Mouse (Mus musculus): ENCODE results near the gene Anxa5. TPM values are rescaled to one million over a fixed set of nuclear protein-coding genes. Genes with fewer than 3 reads are reported as not detected.
A peak's percentile ranks its signal among the peaks of the same experiment; 100 is the strongest.

Anxa5 gene
- polyA plus RNA-seq, 1 experiment from 2014 or later = 129 TPM

- DNase-seq (ENCODE audit: low spot score) = peak; percentile 82
- no peak overlapping the region for H3K4me2 ChIP-seq (ENCODE audit: low read depth, low read length)
Measured at GRCm38 (mm10) chr3:36442426-36442825, 33.3 kb downstream of the Anxa5 start.

GRCm38 (mm10) chr3:36440280-36440679 is 35.4 kb downstream of the Anxa5 start:
- H3K4me3 ChIP-seq (ENCODE audit: low read depth, low read length) = no peak overlapping the region
- WGBS = 79% methylated on average over 4 of the region's 4 CpGs
- DNase-seq (ENCODE audit: low spot score) = no peak
- no peaks in the 10 kb centered on the region for H3K36me3 ChIP-seq (replicated peaks; ENCODE audit: control insufficient read depth, insufficient read depth, low read depth, low read length)
- ATAC-seq (replicated peaks; ENCODE audit: insufficient number of reproducible peaks, low FRiP score, low TSS enrichment, low read depth) = no peak
- H3K27ac ChIP-seq (replicated peaks; ENCODE audit: low read depth, low read length) = no peak overlapping the region
- H3K4me1 ChIP-seq (ENCODE audit: control insufficient read depth, insufficient read depth, low read length) = no peaks in the 10 kb centered on the region
- H3K9me3 ChIP-seq (replicated peaks; ENCODE audit: control insufficient read depth, low read length) = no peaks in the 10 kb centered on the region
- no peaks in the 10 kb centered on the region for H3K27me3 ChIP-seq (ENCODE audit: control insufficient read depth, insufficient read depth, low read length)
- H3K4me2 ChIP-seq (ENCODE audit: low read depth, low read length) = no peak overlapping the region
- no peak overlapping the region for H3K9ac ChIP-seq (replicated peaks; ENCODE audit: low read length)

More at GRCm38 (mm10) chr3:36442426-36442825, 33.3 kb downstream of the Anxa5 start:
- Histone ChIP-seq H3K9me3 (replicated peaks; ENCODE audit: control insufficient read depth, low read length) (no peaks in the 10 kb centered on the region), H3K27ac (replicated peaks; ENCODE audit: low read depth, low read length) (no peak overlapping the region), H3K36me3 (replicated peaks; ENCODE audit: control insufficient read depth, insufficient read depth, low read depth, low read length) (no peaks in the 10 kb centered on the region), H3K27me3 (ENCODE audit: control insufficient read depth, insufficient read depth, low read length) (no peaks in the 10 kb centered on the region), H3K4me1 (ENCODE audit: control insufficient read depth, insufficient read depth, low read length) (no peaks in the 10 kb centered on the region), H3K4me3 (ENCODE audit: low read depth, low read length) (no peak overlapping the region), H3K9ac (replicated peaks; ENCODE audit: low read length) (no peak overlapping the region)
- ATAC-seq (replicated peaks; ENCODE audit: insufficient number of reproducible peaks, low FRiP score, low TSS enrichment, low read depth) = peak; percentile 73; the same call in 1 of the 2 replicates
- WGBS = 2% methylated on average over 2 of the region's 2 CpGs

GRCm38 (mm10) chr3:36430360-36430759 is 45.3 kb downstream of the Anxa5 start:
- H3K27ac ChIP-seq (replicated peaks; ENCODE audit: low read depth, low read length) = no peak overlapping the region
- H3K9ac ChIP-seq (replicated peaks; ENCODE audit: low read length) = no peak overlapping the region
- H3K4me2 ChIP-seq (ENCODE audit: low read depth, low read length) = no peak overlapping the region
- WGBS = 100% methylated on average over 1 of the region's 1 CpGs
- no peak for DNase-seq (ENCODE audit: low spot score)
- no peak overlapping the region for H3K4me3 ChIP-seq (ENCODE audit: low read depth, low read length)
- no peaks in the 10 kb centered on the region for H3K4me1 ChIP-seq (ENCODE audit: control insufficient read depth, insufficient read depth, low read length)
- no peaks in the 10 kb centered on the region for H3K36me3 ChIP-seq (replicated peaks; ENCODE audit: control insufficient read depth, insufficient read depth, low read depth, low read length)
- H3K9me3 ChIP-seq (replicated peaks; ENCODE audit: control insufficient read depth, low read length) = no peaks in the 10 kb centered on the region
- H3K27me3 ChIP-seq (ENCODE audit: control insufficient read depth, insufficient read depth, low read length) = no peaks in the 10 kb centered on the region
- no peak for ATAC-seq (replicated peaks; ENCODE audit: insufficient number of reproducible peaks, low FRiP score, low TSS enrichment, low read depth)

GRCm38 (mm10) chr3:36427386-36427785 is 48.3 kb downstream of the Anxa5 start:
- no peaks in the 10 kb centered on the region for H3K27me3 ChIP-seq (ENCODE audit: control insufficient read depth, insufficient read depth, low read length)
- no peak for ATAC-seq (replicated peaks; ENCODE audit: insufficient number of reproducible peaks, low FRiP score, low TSS enrichment, low read depth)
- H3K4me3 ChIP-seq (ENCODE audit: low read depth, low read length) = no peak overlapping the region
- H3K27ac ChIP-seq (replicated peaks; ENCODE audit: low read depth, low read length) = no peak overlapping the region
- no peaks in the 10 kb centered on the region for H3K36me3 ChIP-seq (replicated peaks; ENCODE audit: control insufficient read depth, insufficient read depth, low read depth, low read length)
- H3K9me3 ChIP-seq (replicated peaks; ENCODE audit: control insufficient read depth, low read length) = no peaks in the 10 kb centered on the region
- H3K4me2 ChIP-seq (ENCODE audit: low read depth, low read length) = no peak overlapping the region
- no peak for DNase-seq (ENCODE audit: low spot score)
- WGBS = 97% methylated on average over 8 of the region's 8 CpGs
- H3K4me1 ChIP-seq (ENCODE audit: control insufficient read depth, insufficient read depth, low read length) = no peaks in the 10 kb centered on the region
- no peak overlapping the region for H3K9ac ChIP-seq (replicated peaks; ENCODE audit: low read length)

- H3K27me3 ChIP-seq (ENCODE audit: control insufficient read depth, insufficient read depth, low read length) = no peaks in the 10 kb centered on the region
Measured at GRCm38 (mm10) chr3:36409456-36409855, 66.2 kb downstream of the Anxa5 start.

GRCm38 (mm10) chr3:36406967-36407366 is 68.7 kb downstream of the Anxa5 start:
- ATAC-seq (replicated peaks; ENCODE audit: insufficient number of reproducible peaks, low FRiP score, low TSS enrichment, low read depth) = no peak

More at GRCm38 (mm10) chr3:36409456-36409855, 66.2 kb downstream of the Anxa5 start:
- ATAC-seq (replicated peaks; ENCODE audit: insufficient number of reproducible peaks, low FRiP score, low TSS enrichment, low read depth) (no peak), DNase-seq (ENCODE audit: low spot score) (no peak)
- 83% methylated on average over 2 of the region's 2 CpGs for WGBS
- no peaks in the 10 kb centered on the region for H3K36me3 ChIP-seq (replicated peaks; ENCODE audit: control insufficient read depth, insufficient read depth, low read depth, low read length)
- H3K4me3 ChIP-seq (ENCODE audit: low read depth, low read length) = no peak overlapping the region
- no peaks in the 10 kb centered on the region for H3K9me3 ChIP-seq (replicated peaks; ENCODE audit: control insufficient read depth, low read length)
- H3K9ac ChIP-seq (replicated peaks; ENCODE audit: low read length) = no peak overlapping the region
- H3K4me2 ChIP-seq (ENCODE audit: low read depth, low read length) = no peak overlapping the region
- H3K27ac ChIP-seq (replicated peaks; ENCODE audit: low read depth, low read length) = no peak overlapping the region
- no peaks in the 10 kb centered on the region for H3K4me1 ChIP-seq (ENCODE audit: control insufficient read depth, insufficient read depth, low read length)

GRCm38 (mm10) chr3:36406340-36406739 is 69.4 kb downstream of the Anxa5 start:
- Histone ChIP-seq H3K4me2 (ENCODE audit: low read depth, low read length) (no peak overlapping the region), H3K9me3 (replicated peaks; ENCODE audit: control insufficient read depth, low read length) (no peaks in the 10 kb centered on the region), H3K4me1 (ENCODE audit: control insufficient read depth, insufficient read depth, low read length) (no peaks in the 10 kb centered on the region), H3K4me3 (ENCODE audit: low read depth, low read length) (no peak overlapping the region), H3K36me3 (replicated peaks; ENCODE audit: control insufficient read depth, insufficient read depth, low read depth, low read length) (no peaks in the 10 kb centered on the region), H3K9ac (replicated peaks; ENCODE audit: low read length) (no peak overlapping the region), H3K27me3 (ENCODE audit: control insufficient read depth, insufficient read depth, low read length) (no peaks in the 10 kb centered on the region), H3K27ac (replicated peaks; ENCODE audit: low read depth, low read length) (no peak overlapping the region)
- ATAC-seq (replicated peaks; ENCODE audit: insufficient number of reproducible peaks, low FRiP score, low TSS enrichment, low read depth) = no peak
- WGBS = 81% methylated on average over 2 of the region's 2 CpGs
- DNase-seq (ENCODE audit: low spot score) = no peak

More at GRCm38 (mm10) chr3:36406967-36407366, 68.7 kb downstream of the Anxa5 start:
- no peak for DNase-seq (ENCODE audit: low spot score)
- H3K36me3 ChIP-seq (replicated peaks; ENCODE audit: control insufficient read depth, insufficient read depth, low read depth, low read length) = no peaks in the 10 kb centered on the region
- H3K27me3 ChIP-seq (ENCODE audit: control insufficient read depth, insufficient read depth, low read length) = no peaks in the 10 kb centered on the region
- WGBS = 91% methylated on average over 5 of the region's 5 CpGs
- no peak overlapping the region for H3K4me3 ChIP-seq (ENCODE audit: low read depth, low read length)
- no peaks in the 10 kb centered on the region for H3K4me1 ChIP-seq (ENCODE audit: control insufficient read depth, insufficient read depth, low read length)
- no peaks in the 10 kb centered on the region for H3K9me3 ChIP-seq (replicated peaks; ENCODE audit: control insufficient read depth, low read length)
- no peak overlapping the region for H3K27ac ChIP-seq (replicated peaks; ENCODE audit: low read depth, low read length)
- no peak overlapping the region for H3K9ac ChIP-seq (replicated peaks; ENCODE audit: low read length)
- H3K4me2 ChIP-seq (ENCODE audit: low read depth, low read length) = no peak overlapping the region

- Histone ChIP-seq H3K4me2 (ENCODE audit: low read depth, low read length) (no peak overlapping the region), H3K36me3 (replicated peaks; ENCODE audit: control insufficient read depth, insufficient read depth, low read depth, low read length) (no peaks in the 10 kb centered on the region), H3K27me3 (ENCODE audit: control insufficient read depth, insufficient read depth, low read length) (no peaks in the 10 kb centered on the region; the same call in 1 of the 2 replicates), H3K4me3 (ENCODE audit: low read depth, low read length) (no peak overlapping the region), H3K9me3 (replicated peaks; ENCODE audit: control insufficient read depth, low read length) (no peaks in the 10 kb centered on the region), H3K4me1 (ENCODE audit: control insufficient read depth, insufficient read depth, low read length) (no peaks in the 10 kb centered on the region), H3K9ac (replicated peaks; ENCODE audit: low read length) (no peak overlapping the region), H3K27ac (replicated peaks; ENCODE audit: low read depth, low read length) (no peak overlapping the region)
- ATAC-seq (replicated peaks; ENCODE audit: insufficient number of reproducible peaks, low FRiP score, low TSS enrichment, low read depth) (no peak), DNase-seq (ENCODE audit: low spot score) (no peak)
- 83% methylated on average over 2 of the region's 2 CpGs for WGBS
Measured at GRCm38 (mm10) chr3:36401900-36402299, 73.8 kb downstream of the Anxa5 start.

Measured in embryonic facial prominence, embryonic 11.5 days (tissue).